Mouse (Mus musculus): ENCODE results near the gene Kcnj15. TPM values are rescaled to one million over a fixed set of nuclear protein-coding genes. Genes with fewer than 3 reads are reported as not detected.

Kcnj15 gene
- total RNA-seq (2021): 1 to 10 TPM; 1.1 to 1.4 TPM
- long read RNA-seq, experiment 1, partial matches to known transcripts: 0 of 1 reads
- long read RNA-seq, experiment 1, other reads (novel, unspliced or antisense): 1 of 1 reads
- long read RNA-seq, experiment 2: 0 reads

- DNase-seq: no peak
Measured at GRCm38 (mm10) chr16:95257266-95257894, at the start of gene Kcnj15. Gene Kcnj15 (plus strand): TSS chr16:95257558.

GRCm38 (mm10) chr16:95208243-95208642 lies 49.1 kb upstream of the Kcnj15 start:
- DNase-seq: no peak

- DNase-seq: peak; percentile 22 to 44
Measured at GRCm38 (mm10) chr16:95209011-95209466, 48.3 kb upstream of the Kcnj15 start.

- no peak for DNase-seq
Measured at GRCm38 (mm10) chr16:95214251-95215197, 42.8 kb upstream of the Kcnj15 start.

- no peak for DNase-seq
Measured at GRCm38 (mm10) chr16:95215782-95216181, 41.6 kb upstream of the Kcnj15 start.

- no peak for DNase-seq
Measured at GRCm38 (mm10) chr16:95216346-95216745, 41.0 kb upstream of the Kcnj15 start.

- DNase-seq: no peak
Measured at GRCm38 (mm10) chr16:95216824-95217223, 40.5 kb upstream of the Kcnj15 start.

GRCm38 (mm10) chr16:95218783-95219182 lies 38.6 kb upstream of the Kcnj15 start:
- DNase-seq: no peak

GRCm38 (mm10) chr16:95219459-95219858 lies 37.9 kb upstream of the Kcnj15 start:
- no peak for DNase-seq

- DNase-seq: no peak
Measured at GRCm38 (mm10) chr16:95221051-95221450, 36.3 kb upstream of the Kcnj15 start.

GRCm38 (mm10) chr16:95222026-95222718 lies 35.2 kb upstream of the Kcnj15 start:
- DNase-seq: no peak

GRCm38 (mm10) chr16:95223435-95223834 lies 33.9 kb upstream of the Kcnj15 start:
- no peak for DNase-seq

GRCm38 (mm10) chr16:95225285-95225684 lies 32.1 kb upstream of the Kcnj15 start:
- DNase-seq: no peak

GRCm38 (mm10) chr16:95231768-95232167 lies 25.6 kb upstream of the Kcnj15 start:
- no peak for DNase-seq

- no peak for DNase-seq
Measured at GRCm38 (mm10) chr16:95234891-95235548, 22.3 kb upstream of the Kcnj15 start.

- DNase-seq: peak; percentile 24 to 40
Measured at GRCm38 (mm10) chr16:95239209-95239925, 18.0 kb upstream of the Kcnj15 start.

- no peak for DNase-seq
Measured at GRCm38 (mm10) chr16:95240688-95241087, 16.7 kb upstream of the Kcnj15 start.

GRCm38 (mm10) chr16:95241581-95241980 lies 15.8 kb upstream of the Kcnj15 start:
- DNase-seq: peak; percentile 78 to 83

GRCm38 (mm10) chr16:95242114-95242513 lies 15.2 kb upstream of the Kcnj15 start:
- peak in 1 of 2 experiments; percentile 23 for DNase-seq

- no peak for DNase-seq
Measured at GRCm38 (mm10) chr16:95243401-95243800, 14.0 kb upstream of the Kcnj15 start.
